Mouse (Mus musculus) retina, adult 2 months (tissue): ENCODE data around the gene Slc30a3.
A peak's percentile ranks its signal among the peaks of the same experiment; 100 is the strongest.
"Not testable (repeated sequence)": the region's sequence is repeated elsewhere in the genome, so short reads cannot be mapped to it uniquely, and the experiment has no call there.

Experiments
- DNase-seq: peaks from one replicate; pipeline ENCODE4 v3.0.0-alpha.2; 2012; ENCODE audit warnings: low read depth, low spot score

Gene Slc30a3

DNA sequence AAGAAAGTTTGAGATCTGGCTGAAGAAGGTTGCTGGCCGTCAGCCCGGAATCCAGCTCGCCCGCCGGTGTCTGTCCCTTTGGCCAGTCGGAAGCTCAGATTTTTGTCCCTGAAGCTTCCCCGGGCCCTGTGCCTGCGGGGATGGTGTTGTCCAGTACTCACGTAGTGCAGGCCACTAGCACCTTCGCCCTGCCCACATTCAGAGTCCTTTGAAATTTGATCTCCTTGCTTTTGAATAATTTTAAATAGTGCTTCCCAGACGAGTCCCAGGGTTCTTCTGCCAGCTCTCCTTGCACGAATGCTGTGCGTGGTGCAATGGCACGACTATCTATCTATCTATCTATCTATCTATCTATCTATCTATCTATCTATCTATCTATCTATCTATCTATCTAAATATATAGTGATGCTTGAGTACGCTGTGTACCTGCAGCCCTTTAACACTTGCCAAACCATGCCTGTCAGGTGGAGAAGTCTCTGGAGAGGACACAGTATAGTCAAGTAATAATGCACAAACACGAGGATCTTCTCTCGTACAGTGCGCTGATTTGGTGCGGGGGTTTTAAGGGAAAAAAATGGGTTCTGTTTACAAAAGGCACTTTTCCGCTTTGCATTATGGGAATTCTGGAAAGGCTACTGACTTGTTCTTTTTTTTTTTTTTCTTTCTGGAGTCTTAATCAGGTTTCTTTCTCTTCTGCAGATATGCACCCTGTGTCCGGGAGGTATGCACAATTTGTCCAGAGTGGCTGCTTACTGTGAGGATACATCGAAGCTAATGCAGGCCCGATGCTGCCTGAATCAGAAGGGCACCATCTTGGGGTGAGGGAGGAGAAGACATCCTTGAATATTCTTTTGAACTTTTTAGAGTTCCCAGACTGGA lies 59.0 kb downstream of the Slc30a3 start, which contains the start of gene Slc5a6:
TSS of gene Slc5a6 (minus strand) at position 162 of the 879 bp plus-strand sequence.
- DNase-seq = no peak

DNA sequence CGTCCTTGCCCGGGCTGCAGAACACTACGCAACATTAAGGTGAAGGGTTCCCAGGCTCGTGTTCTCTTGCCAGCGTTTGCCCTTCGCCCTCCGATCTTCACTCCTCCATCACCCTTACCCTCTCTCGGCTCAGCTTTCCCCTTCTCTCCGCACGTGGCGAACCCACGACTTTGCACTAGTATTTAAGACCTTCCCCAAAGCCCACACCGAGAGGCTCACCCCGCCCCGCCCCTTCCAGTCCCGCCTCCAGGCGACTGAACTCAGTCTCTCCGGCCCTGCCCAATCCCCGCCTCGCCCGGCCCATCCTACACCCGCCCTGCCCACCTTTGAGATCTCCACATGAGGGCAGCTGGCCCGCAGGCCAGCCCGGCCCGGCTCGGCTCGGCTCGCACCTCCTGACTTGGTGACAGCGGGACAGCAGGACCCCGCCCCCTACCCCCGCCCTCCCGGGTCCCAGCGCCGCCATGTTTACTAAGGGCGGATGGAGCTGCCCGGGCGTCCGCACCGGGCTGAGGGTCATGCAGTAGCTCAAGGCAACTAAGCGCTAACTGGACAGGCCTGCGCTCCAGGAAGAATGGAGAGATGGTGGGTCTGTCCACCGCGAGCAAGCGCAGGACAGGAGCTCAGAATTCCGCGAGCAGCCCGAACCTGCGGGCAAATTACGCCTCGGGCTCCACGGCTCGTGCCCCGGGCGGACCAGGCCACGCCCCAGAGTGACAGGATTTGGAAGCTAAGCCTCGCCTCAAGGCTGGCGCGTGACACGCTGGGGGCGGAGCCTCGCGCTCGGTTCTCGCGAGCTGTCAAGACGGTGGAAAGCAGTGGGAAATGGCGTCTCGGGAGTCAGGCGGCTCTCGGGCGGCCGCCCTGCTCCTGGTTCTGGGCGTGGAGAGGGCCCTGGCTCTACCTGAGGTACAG lies 59.9 kb downstream of the Slc30a3 start, which contains the start of gene Atraid:
TSS of gene Atraid (plus strand) at position 465 of the 915 bp plus-strand sequence.
- peak; percentile 93 for DNase-seq

DNA sequence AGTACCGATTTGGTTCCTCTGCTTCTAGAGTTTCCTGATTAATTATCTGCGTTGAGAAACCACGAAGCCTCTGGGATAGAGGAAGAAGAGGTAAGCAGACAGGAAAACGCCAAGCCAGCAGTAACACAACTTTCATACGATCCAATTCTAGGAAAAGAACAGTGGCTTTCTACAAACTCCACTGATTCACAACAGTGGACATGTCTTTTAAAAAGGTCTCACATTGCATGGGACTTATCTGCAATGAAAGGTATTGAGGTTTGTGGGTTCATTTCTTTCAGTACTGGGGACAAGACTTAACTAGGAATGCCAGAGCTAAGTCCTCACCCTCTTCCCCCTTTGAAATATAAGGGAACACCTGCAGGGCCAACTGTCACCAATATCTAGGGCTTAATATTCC lies 61.0 kb downstream of the Slc30a3 start:
- no peak for DNase-seq

DNA sequence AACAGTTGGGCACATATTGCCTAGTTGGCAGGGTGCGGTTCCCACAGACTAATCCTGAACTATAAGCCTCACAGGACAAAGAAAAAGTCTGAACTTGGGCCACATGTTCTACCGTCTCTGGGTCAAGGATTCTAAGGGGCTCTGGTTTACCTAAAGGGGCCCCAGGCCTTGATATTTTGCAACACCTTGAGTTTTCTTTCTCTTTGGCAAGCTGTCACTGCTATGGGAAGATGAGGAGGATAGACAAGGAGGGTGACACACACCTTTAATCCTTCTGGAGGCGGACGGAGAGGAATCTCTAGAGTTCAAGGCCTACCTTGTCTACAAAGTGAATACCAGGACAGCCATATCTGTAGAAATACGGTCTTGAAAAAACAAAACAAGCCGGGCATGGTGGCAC lies 61.6 kb downstream of the Slc30a3 start:
- no peak for DNase-seq

DNA sequence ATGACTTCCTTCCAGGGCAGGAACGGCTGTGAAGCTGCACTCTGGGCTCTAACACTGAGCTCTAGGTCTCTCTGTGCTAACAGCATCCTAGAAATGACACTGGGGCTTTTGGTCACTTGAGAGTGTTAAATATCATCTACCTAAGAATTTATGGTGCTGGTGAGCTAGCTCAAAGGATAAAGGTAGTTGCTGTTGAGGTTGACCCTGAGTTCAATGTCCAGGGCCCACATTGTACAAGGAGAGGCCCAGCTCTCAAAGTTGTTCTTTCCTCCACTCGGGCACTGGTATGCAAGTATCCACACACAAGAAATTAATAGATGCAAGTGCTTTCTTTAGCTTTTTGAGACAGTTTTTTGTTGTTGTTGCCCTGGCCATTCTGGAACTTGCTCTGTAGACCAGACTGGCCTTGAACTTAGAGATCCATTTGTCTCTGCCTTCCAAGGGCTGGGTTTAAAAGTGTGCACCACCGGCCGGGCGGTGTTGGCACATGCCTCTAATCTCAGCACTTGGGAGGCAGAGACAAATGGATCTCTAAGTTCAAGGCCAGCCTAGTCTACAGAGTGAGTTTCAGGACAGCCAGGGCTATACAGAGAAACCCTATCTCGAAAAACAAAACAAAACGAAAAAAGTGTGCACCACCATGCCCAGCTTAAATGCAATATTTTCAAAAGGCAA lies 69.7 kb downstream of the Slc30a3 start:
- DNase-seq = no peak

DNA sequence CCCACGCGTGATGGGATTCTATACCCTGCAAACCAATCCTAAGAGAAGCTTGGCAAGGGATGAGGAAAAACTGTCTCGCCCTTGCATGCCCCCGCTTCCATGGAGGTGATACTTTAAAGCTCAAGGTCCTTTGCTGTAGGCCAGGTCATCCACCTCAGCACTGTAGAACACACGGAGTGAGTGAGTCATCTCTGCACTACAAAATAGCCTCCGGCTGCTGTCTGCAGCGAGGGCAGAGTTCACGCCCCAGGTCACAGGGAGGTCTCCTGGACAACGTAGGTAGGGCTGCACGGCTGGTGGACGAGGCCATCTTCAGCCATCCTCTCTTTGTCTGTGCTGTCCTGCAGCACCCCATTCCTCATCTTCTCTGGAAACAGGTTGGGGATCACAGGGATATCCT lies 71.5 kb downstream of the Slc30a3 start:
- DNase-seq = not testable (repeated sequence)
